Mouse (Mus musculus): ENCODE results near the gene Acap1.

Gene Acap1

DNA sequence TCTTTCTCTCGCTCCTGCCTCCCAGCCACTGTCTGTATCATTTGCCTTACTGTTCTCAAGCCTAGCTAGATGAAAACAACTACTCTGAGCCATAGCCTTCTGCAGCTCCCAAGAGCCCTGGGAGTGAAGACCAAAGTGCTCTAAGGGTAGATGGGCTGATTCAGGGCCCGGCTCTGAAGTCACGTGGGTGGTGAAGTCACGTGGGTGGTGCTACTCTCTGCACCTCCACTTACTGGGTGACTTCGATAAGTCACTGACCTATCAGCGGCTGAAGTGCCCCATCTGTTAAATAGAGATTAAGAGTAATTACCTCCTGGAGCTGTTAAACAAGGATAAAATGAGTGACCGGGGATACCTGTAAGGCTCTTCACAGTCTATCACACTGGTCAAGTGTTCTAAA lies 41.3 kb downstream of the Acap1 start:
- in situ Hi-C loops (cut with MboI; ENCODE audit: unreplicated experiment in 2 of 2) = no loop called here

DNA sequence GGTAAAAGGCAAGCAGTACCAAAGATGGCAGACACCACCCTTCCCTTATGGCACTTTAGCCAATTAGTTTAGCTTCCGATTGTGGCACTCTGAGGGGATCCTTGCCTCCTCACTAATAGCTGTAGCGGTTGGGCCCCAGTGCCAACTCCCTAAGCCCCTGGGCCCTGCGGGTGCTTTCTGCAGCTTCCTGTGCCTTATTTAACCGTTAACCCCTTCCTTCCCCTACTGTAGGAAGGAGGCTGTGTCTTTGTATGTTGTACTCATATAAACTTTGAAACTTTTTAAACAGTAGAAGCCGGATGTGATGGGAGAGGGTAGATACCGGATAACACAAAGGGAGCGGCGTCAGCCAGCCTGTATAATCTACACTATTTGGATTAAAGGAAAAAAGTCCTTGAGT lies 44.6 kb downstream of the Acap1 start:
- in situ Hi-C loops (cut with MboI; ENCODE audit: unreplicated experiment in 2 of 2) = no loop called here

DNA sequence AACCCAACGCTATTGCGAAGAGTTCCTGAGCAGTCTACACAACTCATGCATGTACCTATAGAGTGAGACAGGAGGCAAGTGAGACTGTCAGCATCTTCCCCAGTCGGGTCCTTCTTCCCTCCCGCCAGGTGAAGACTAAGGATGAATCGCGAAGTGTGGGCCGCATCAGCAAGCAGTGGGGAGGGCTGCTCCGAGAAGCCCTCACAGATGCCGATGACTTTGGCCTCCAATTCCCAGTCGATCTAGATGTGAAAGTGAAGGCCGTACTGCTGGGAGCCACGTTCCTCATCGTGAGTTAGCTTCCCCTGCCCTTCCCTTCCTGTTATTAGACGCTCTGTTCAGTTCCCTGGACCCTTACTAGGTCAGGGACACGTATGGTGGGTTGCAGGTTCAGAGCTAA lies 45.5 kb downstream of the Acap1 start:
- in situ Hi-C loops (cut with MboI; ENCODE audit: unreplicated experiment in 2 of 2) = no loop called here

DNA sequence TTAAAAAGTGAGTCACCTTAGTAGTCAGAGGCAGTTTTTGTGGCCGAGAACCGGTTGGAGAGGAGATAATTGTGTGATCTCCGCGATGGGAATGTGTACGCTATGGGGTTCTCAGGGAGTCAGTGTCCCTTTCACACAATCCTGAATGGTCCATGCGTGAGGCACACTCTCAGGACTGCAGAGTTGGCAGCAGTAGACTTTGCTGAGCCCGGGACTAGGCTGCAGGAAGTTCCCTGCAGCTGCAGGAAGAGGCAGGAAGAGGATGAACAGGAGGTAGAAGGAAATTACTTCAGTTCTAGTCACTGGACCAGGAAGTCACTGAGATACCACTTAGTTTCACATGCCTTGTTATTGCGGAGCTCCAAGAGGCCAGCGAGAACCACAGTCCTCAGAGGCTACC lies 46.2 kb downstream of the Acap1 start:
- in situ Hi-C loops (cut with MboI; ENCODE audit: unreplicated experiment in 2 of 2) = no loop called here

DNA sequence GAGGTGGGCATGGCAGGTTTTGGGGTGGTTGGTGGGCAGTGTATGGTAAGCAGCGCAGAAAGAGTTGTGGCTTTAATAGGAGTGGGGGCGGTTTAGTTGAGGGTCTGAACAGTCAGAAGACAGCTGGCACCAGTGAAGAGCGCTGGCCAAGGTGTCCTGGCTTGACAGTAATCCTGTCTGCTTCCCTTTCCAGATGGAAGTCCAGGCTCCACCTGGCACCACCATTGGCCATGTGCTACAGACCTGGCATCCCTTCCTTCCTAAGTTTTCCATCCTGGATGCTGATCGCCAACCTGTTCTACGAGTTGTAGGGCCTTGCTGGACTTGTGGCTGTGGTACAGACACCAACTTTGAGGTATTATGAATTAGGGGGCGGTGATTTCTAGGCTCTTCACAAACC lies 47.3 kb downstream of the Acap1 start:
- in situ Hi-C loops (cut with MboI; ENCODE audit: unreplicated experiment in 2 of 2) = no loop called here

DNA sequence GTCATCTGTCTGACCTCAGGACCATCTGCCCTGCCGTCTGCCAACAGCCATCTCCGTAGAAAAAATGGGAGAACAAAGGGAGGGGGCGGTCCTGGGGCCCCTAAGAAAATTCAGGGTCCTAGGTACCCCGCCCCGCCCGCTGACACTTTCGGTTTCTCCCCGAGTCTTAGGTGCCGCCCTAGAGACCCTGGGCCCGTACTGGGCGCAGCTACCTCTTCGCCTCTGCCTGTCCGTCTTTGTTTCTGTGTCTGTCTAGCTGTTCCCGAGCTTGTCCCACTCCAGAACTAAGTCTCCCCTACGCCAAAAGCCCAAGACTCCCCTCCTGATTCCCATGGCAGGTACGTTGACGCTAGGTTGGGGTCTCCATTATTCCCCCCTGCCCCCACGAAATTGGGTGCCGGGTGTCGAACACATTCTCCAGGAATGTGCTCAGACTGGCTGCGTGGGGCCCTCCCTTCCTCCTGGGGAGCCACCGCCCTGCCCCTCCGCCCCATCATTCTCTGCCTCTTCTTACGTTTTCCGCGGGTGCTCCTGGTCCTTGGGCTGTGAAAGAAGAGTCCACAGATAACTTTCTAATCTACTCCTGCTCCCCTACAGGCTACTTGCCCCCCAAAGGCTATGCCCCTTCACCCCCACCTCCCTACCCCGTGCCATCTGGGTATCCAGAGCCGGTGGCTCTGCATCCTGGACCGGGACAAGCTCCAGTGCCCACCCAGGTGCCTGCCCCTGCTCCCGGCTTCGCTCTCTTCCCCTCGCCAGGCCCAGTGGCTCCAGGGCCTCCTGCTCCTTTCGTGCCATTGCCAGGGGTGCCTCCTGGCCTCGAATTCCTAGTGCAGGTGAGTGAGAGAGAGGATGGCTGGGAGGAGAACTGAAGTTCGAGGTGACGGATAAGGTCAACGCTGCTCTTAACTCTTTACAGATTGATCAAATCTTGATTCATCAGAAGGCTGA lies 48.3 kb downstream of the Acap1 start:
- in situ Hi-C loops (cut with MboI; ENCODE audit: unreplicated experiment in 2 of 2) = no loop called here

DNA sequence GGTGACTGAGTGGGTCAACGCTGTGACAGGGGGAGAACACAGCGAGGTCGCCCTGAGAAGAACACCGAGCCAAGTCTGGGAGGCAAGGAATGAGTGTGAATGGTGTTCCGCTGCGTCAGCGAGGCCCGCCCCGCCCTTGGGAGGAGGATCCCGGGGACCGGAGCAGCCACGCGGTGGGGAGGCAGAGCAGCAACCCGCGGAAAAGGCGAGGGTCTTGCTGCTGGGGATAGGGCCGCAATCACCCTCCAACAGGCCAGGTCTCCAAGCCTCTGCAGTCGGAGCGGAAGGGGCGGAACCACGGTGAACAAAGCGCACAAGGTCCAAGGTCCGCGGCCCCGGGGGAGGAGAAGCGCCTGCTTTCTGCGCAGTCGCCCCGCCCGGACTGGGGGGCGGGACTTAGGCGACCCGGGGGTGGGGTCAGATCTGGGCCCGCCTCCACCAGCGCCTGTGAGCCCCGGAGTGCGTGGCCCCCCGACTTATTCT lies 49.1 kb downstream of the Acap1 start, which contains the start of gene Plscr3:
TSS of gene Plscr3 (plus strand) at position 179 of the 483 bp plus-strand sequence.
- in situ Hi-C loops (cut with MboI; ENCODE audit: unreplicated experiment in 2 of 2) = no loop called here

DNA sequence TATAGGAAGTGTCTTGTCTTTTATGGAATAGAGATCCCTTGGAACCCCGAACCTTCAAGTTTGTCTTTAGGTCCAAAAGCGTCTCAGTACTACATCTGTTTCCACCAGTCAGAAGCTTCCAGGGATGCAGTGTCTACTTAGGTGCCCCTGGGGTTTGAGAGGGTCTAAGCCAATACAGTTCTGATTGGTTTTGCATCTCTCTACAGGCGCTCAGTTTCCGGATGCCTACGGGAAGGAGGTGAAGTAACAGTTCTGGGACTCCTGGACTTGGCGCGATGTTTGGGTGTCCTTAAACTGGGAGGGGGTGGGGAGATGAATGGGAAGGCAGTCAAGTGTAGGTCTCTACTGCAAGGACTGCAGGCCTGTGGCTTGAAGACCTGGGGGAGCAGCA lies 56.6 kb downstream of the Acap1 start:
- in situ Hi-C loops (cut with MboI; ENCODE audit: unreplicated experiment in 2 of 2) = no loop called here

DNA sequence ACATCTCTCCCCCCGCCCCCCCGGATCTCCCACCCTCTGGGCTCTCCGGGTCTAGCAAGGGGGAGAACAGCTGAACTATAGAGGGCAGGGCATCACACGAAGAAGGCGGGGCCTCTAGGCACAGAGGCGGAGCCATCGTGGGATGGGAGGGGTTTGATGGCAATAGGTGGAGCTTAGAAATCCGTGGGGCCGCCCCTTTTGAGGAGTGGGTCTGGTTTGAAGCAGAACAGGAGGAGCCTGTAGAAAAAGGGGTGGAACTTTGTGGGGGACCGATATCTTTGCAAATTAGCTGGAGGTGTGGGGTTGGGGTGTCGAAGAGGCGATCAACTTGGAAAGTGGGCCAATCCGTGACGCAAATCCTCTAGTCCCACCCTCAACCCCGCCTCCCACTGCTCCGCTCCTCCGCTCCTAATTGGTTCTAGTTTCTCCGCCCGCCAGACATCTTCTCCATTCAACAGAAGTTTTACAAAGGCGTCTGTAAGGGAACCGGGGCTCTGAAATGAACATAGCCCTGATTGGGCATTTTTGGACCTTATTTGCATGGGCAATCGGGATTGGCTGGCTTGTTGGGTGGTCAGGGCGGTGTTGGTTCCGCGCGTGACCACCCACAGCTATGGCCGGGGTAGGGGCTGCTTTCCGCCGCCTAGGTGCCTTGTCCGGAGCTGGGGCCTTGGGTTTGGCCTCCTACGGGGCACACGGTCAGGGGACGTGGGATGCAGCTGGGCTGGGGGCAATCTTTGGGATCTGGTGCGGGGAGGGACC lies 57.2 kb downstream of the Acap1 start, which contains the start of gene Tmem256:
TSS of gene Tmem256 (plus strand) at position 563 of the 762 bp plus-strand sequence.
- in situ Hi-C loops (cut with MboI; ENCODE audit: unreplicated experiment in 2 of 2) = no loop called here

DNA sequence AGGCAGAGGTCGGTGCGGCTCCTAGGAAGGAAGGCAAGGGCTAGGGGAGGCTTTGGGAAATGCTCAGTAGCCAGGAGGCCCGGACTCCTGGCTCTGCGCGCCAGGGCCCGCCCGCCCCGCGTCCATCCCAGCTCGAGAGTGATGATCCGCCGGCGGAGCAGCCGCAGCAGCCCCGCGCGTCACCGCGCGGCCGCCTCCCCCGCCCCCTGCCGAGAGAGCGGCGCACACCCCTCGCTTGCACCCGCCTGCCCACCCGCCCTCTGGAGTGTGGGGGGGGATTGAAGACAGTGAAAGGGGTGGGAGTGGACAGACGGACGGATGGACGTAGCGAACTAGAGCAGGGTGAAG lies 57.8 kb downstream of the Acap1 start, which contains the start of gene Nlgn2:
TSS of gene Nlgn2 (minus strand) at position 181 of the 348 bp plus-strand sequence.
- in situ Hi-C loops (cut with MboI; ENCODE audit: unreplicated experiment in 2 of 2) = no loop called here

DNA sequence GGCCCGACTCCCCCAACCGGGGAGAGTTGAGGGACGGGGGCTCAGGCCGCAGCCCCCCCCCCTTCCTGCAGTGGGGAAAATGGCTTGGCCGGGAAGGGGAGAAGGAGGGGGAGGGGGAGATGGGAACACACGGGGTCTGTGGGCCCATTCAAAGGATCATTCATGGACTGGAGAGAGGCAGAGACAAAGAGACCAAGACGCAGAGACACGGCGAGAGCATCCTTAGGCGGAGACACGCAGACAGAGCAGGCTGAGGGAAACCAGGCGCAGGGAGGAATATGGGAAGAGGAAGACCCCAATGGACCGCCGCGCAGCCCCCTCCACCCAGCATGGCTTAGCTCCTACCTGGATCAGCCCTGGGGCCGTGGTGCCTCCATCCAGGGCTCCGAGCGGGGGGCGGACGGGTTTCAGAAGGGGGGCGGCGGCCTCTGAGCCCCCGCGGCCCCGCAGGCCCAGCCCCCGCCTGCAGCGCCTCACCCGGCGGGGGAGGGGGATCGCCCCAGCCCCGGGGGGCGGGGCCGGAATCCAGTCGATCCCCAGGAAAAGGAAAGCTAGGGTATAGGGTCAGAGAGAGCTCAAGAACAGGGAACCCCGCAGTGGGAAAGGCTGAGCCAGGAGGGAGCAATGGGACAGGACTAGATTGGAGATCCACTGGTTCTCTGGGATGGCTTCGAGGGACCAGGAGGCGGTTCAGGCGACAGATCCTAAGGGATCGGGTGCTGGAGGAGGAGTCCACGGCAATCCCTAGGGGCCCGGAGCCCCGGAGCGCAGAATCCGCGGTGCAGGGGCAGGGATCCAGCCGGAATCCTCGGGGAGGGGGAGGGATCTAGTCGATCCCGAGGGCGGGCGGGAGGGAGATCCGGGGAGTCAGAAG lies 58.4 kb downstream of the Acap1 start:
- in situ Hi-C loops (cut with MboI; ENCODE audit: unreplicated experiment in 2 of 2) = no loop called here

DNA sequence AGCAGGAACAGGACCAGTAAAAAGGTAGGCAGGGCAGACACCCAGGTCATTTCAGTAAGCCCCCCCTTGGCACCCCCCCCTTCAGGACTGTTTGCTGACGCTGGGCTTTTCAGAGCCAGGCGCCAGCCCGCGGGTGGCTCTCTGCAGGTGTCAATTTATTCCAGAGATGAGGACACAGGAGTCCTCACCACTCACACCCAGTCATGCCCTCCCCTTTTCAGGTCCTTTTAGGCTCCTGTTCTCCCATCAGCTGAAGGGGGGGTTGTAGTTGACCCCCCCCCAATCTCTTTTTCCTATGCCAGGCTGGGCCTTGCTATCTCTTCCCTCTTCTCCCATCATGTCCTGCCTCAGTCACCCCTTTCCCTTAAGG lies 59.4 kb downstream of the Acap1 start:
- in situ Hi-C loops (cut with MboI; ENCODE audit: unreplicated experiment in 2 of 2) = no loop called here

DNA sequence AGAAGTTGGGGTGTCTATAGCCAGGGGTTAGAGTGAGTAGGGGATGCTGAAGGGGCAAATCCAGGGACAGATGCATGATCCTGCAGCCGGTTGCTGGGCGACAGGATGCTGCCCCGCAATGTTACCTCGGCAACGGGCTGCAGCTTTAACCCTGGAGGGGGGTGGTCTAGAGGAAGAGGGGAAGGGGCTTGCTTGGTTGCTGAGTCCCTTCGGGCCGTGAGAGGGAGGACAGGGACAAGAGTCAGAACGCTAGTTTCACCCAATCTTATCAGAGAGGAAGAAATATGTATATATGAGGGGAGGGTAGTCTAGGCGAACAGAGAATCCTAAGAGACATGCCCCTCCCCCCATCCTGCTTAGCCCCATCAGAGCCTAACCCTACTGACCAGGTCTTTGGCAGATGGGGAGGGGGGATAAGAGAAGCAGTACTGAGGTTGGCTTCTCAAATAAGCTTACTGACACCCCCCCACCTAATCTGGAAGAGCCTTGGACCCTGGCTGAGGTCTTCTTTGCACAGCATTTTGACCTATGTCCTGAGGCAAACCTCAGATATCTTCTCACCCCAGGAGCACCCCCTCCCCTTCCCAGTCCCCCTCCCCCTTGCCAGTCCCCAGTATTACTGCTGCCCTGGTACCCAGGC lies 59.9 kb downstream of the Acap1 start:
- in situ Hi-C loops (cut with MboI; ENCODE audit: unreplicated experiment in 2 of 2) = no loop called here

DNA sequence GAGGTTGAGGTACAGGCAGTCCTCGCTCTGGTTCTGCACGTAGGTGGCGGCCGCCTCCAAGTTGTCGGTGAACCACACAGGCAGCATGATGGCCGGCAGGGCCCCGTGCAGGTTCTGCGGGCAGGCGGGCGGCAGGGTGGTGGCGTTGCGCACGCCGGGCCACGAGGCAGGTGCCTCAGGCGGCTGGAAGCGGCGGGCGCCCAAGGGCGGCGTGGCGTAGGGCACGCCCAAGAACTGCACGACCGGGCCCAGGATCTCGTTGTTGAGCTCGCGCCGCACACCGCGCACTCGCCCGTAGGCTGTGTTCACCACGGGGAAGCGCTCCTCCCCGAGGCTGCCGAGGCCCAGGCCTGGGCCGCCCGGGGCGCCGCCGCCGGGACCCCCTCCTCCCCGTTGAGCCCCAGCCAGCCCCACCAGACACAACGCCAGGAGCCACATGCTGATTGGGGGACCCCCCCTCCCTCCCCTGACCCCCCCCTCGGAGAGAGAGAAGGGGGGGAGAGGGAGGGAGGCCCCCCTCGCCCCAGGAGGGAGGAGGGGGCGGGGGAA lies 61.3 kb downstream of the Acap1 start:
- in situ Hi-C loops (cut with MboI; ENCODE audit: unreplicated experiment in 2 of 2) = no loop called here

DNA sequence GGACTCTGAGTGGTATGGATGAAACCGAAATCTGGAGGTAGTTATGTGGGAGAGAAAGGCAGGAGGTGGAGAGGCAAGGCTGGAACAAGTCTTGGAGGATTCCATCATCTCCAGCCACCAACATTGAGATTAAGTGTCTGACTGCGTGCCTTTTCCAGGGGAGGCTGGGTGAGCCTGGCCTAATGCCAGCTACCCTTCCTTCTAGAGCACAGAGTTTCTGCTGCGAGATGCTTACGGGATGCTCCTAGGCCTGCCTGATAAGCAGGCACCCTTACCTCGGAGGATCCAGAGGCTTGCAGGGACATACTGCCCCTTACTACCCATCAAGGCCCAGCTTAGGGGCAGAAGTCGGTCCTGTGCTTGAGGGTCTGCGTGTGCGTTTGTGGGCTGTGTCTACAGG lies 61.8 kb downstream of the Acap1 start:
- in situ Hi-C loops (cut with MboI; ENCODE audit: unreplicated experiment in 2 of 2) = no loop called here
